Mouse (Mus musculus): ENCODE data around the gene Vars. TPM values are rescaled to one million over a fixed set of nuclear protein-coding genes. Genes with fewer than 3 reads are reported as not detected.

Gene Vars
- total and polyA plus RNA-seq, 3 experiments = 90.3 to 280 (median 277) TPM

DNA sequence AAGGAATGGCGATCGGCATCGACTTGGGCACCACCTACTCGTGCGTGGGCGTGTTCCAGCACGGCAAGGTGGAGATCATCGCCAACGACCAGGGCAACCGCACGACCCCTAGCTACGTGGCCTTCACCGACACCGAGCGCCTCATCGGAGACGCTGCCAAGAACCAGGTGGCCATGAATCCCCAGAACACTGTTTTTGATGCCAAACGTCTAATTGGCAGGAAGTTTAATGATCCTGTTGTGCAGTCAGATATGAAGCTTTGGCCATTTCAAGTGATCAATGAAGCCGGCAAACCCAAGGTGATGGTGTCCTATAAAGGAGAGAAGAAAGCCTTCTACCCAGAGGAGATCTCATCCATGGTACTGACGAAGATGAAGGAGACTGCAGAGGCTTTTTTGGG is 23.8 kb upstream of the Vars start:
- in situ Hi-C loops (cut with MboI; ENCODE audit: low pct_ligation_motif_present, low pct_unique_long_range_greater_than_20kb, low sequenced_read_pairs) = no loop called here
- dilution Hi-C loops (cut with MboI; ENCODE audit: extremely low pct_ligation_motif_present, extremely low pct_unique_long_range_greater_than_20kb, low sequenced_read_pairs) = no loop called here
- Histone ChIP-seq H3K9me3 (replicated peaks; ENCODE audit: low read length) (peaks cover 2% of the 10 kb centered on the region), H3K36me3 (replicated peaks in 1 of 2; ENCODE audit: control insufficient read depth in 1 of 2, insufficient read depth in 1 of 2, low read length in 1 of 2) (peaks cover 2 to 22% of the 10 kb centered on the region in 2 experiments), H3K27me3 (replicated peaks) (no peaks in the 10 kb centered on the region), H3K4me3 (replicated peaks in 1 of 3; ENCODE audit: low read depth in 2 of 3, low read length in 2 of 3, poor library complexity in 1 of 3) (no peak overlapping the region), H3K27ac (ENCODE audit: insufficient read depth, low read depth) (no peak overlapping the region), H3K79me2 (replicated peaks; ENCODE audit: control insufficient read depth, extremely low read depth, insufficient read depth, poor library complexity, severe bottlenecking) (peaks cover 3% of the 10 kb centered on the region), H3K4me2 (ENCODE audit: insufficient read depth, low read depth, poor library complexity, severe bottlenecking) (no peak overlapping the region), H3K9ac (ENCODE audit: insufficient read depth, low read depth) (no peak overlapping the region), H3K4me1 (ENCODE audit: control insufficient read depth in 1 of 2, insufficient read depth in 2 of 2) (peaks cover 0 to 9% of the 10 kb centered on the region in 2 experiments; a peak in 2 of 4 replicates)
- no peak for TF ChIP-seq MXI1 (IDR thresholded peaks at IDR 0.05; ENCODE audit: low read depth, low read length)
- no peak for TF ChIP-seq HCFC1 (IDR thresholded peaks at IDR 0.05; ENCODE audit: low read depth, low read length)
- no peak for TF ChIP-seq JUND (conservative IDR thresholded peaks at IDR 0.05; ENCODE audit: low read depth, low read length)
- no peak for TF ChIP-seq GABPA (IDR thresholded peaks at IDR 0.05; ENCODE audit: insufficient replicate concordance, low read depth, low read length)
- TF ChIP-seq MEF2A (IDR thresholded peaks at IDR 0.05; ENCODE audit: borderline replicate concordance, low read depth, low read length) = no peak
- TF ChIP-seq CHD1 (IDR thresholded peaks at IDR 0.05; ENCODE audit: low read depth, low read length) = no peak
- TF ChIP-seq NRF1 (IDR thresholded peaks at IDR 0.05; ENCODE audit: low read depth, low read length) = no peak
- TF ChIP-seq UBTF (IDR thresholded peaks at IDR 0.05; ENCODE audit: low read depth, low read length) = no peak
- TF ChIP-seq USF2 (conservative IDR thresholded peaks at IDR 0.05; ENCODE audit: low read depth, low read length) = no peak
- TF ChIP-seq ETS1 (conservative IDR thresholded peaks at IDR 0.05; ENCODE audit: low read depth, low read length) = no peak
- TF ChIP-seq CHD2 (IDR thresholded peaks at IDR 0.05; ENCODE audit: low read length) = no peak
- TF ChIP-seq TCF12 (IDR thresholded peaks at IDR 0.05; ENCODE audit: low read depth, low read length) = no peak
- no peak for TF ChIP-seq SMC3 (IDR thresholded peaks at IDR 0.05; ENCODE audit: low read depth, low read length)
- no peak for DNase-seq (ENCODE audit: extremely low read depth)

DNA sequence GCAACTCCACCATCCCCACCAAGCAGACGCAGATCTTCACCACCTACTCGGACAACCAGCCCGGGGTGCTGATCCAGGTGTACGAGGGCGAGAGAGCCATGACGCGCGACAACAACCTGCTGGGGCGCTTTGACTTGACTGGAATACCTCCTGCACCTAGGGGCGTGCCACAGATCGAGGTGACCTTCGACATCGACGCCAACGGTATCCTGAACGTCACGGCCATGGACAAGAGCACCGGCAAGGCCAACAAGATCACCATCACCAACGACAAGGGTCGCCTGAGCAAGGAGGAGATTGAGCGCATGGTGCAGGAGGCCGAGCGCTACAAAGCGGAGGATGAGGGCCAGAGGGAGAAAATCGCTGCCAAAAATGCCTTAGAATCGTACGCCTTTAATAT is 22.5 kb upstream of the Vars start:
- Histone ChIP-seq H3K27ac (ENCODE audit: insufficient read depth, low read depth) (no peak overlapping the region), H3K9ac (ENCODE audit: insufficient read depth, low read depth) (no peak overlapping the region), H3K4me2 (ENCODE audit: insufficient read depth, low read depth, poor library complexity, severe bottlenecking) (no peak overlapping the region), H3K4me3 (replicated peaks in 1 of 3; ENCODE audit: low read depth in 2 of 3, low read length in 2 of 3, poor library complexity in 1 of 3) (no peak overlapping the region), H3K4me1 (ENCODE audit: control insufficient read depth in 1 of 2, insufficient read depth in 2 of 2) (peaks cover 2 to 9% of the 10 kb centered on the region in 2 experiments; a peak in 3 of 4 replicates), H3K36me3 (replicated peaks in 1 of 2; ENCODE audit: control insufficient read depth in 1 of 2, insufficient read depth in 1 of 2, low read length in 1 of 2) (peaks cover 2 to 22% of the 10 kb centered on the region in 2 experiments), H3K9me3 (replicated peaks; ENCODE audit: low read length) (peaks cover 2% of the 10 kb centered on the region), H3K79me2 (replicated peaks; ENCODE audit: control insufficient read depth, extremely low read depth, insufficient read depth, poor library complexity, severe bottlenecking) (peaks cover 15% of the 10 kb centered on the region), H3K27me3 (replicated peaks) (no peaks in the 10 kb centered on the region)
- in situ Hi-C loops (cut with MboI; ENCODE audit: low pct_ligation_motif_present, low pct_unique_long_range_greater_than_20kb, low sequenced_read_pairs) = no loop called here
- dilution Hi-C loops (cut with MboI; ENCODE audit: extremely low pct_ligation_motif_present, extremely low pct_unique_long_range_greater_than_20kb, low sequenced_read_pairs) = no loop called here
- no peak for TF ChIP-seq CTCF (conservative IDR thresholded peaks at IDR 0.05 in 1 of 2, IDR thresholded peaks at IDR 0.05 in 1 of 2; ENCODE audit: low read depth in 2 of 2, low read length in 2 of 2)
- TF ChIP-seq RCOR1 (conservative IDR thresholded peaks at IDR 0.05; ENCODE audit: low read depth, low read length) = no peak
- no peak for TF ChIP-seq USF1 (IDR thresholded peaks at IDR 0.05; ENCODE audit: low read depth, low read length)
- TF ChIP-seq ZMIZ1 (IDR thresholded peaks at IDR 0.05; ENCODE audit: low read depth, low read length) = no peak
- no peak for TF ChIP-seq POLR2AphosphoS2 (IDR thresholded peaks at IDR 0.05; ENCODE audit: low read depth, low read length)
- TF ChIP-seq EP300 (IDR thresholded peaks at IDR 0.05; ENCODE audit: low read length) = no peak
- TF ChIP-seq ETS1 (conservative IDR thresholded peaks at IDR 0.05; ENCODE audit: low read depth, low read length) = no peak
- TF ChIP-seq ZKSCAN1 (IDR thresholded peaks at IDR 0.05; ENCODE audit: borderline replicate concordance, low read depth, low read length) = no peak
- TF ChIP-seq NELFE (IDR thresholded peaks at IDR 0.05; ENCODE audit: low read depth, low read length) = no peak
- no peak for TF ChIP-seq MAX (IDR thresholded peaks at IDR 0.05; ENCODE audit: low read length)
- no peak for TF ChIP-seq JUND (conservative IDR thresholded peaks at IDR 0.05; ENCODE audit: low read depth, low read length)
- TF ChIP-seq POLR2A (IDR thresholded peaks at IDR 0.05; ENCODE audit: low read depth, low read length) = no peak
- no peak for TF ChIP-seq ELF1 (IDR thresholded peaks at IDR 0.05; ENCODE audit: low read depth, low read length)
- no peak for DNase-seq (ENCODE audit: extremely low read depth)
